Mouse (Mus musculus) kidney, adult 2 months (tissue): ENCODE data around the gene Hcn2.

Source experiments
- CTCF ChIP-seq: fragments of 200-500 bp; conservative IDR thresholded peaks from 2 replicates; pipeline ENCODE4 v1.5.1; 2011; ENCODE audit warnings: low read depth, mild to moderate bottlenecking, control low read depth, low read length, moderate library complexity, mixed read lengths; ENCODE audit not compliant: insufficient read depth, insufficient read length
- POLR2A ChIP-seq: fragments of 200-500 bp; IDR thresholded peaks from one replicate; pipeline ENCODE4 v1.6.1; 2011; ENCODE audit warnings: low read depth, low read length, control low read depth

- TF ChIP-seq CTCF: no peak
- no peak for TF ChIP-seq POLR2A
Measured at GRCm38 (mm10) chr10:79728323-79729249, 12.2 kb downstream of the Hcn2 start.
